In genomic region chr5:118839916-118840315, GRCm38 (mm10) we compare ENCODE assay signal across 23 mouse cellular contexts.
DNase-seq lines count a peak whose midpoint lies in the region; ATAC-seq and TF ChIP-seq lines count a peak whose summit lies in the region.
"Had no signal": no experiment of that assay in that cellular context is flagged by ENCODE, and none has a peak within 500 bp of the region (broad histone marks: within the 10 kb centered on the region; RNA-seq: fewer than 3 reads in every experiment).

No protein-coding gene starts in this region.

- H3K27ac ChIP-seq in heart, postnatal 0 days (ENCODE audit: low read depth) = no peak overlapping the region
- H3K27ac ChIP-seq in heart, embryonic 12.5 days (ENCODE audit: poor library complexity, severe bottlenecking) = no peak overlapping the region
- no peak overlapping the region for H3K27ac ChIP-seq in forebrain, embryonic 10.5 days
- H3K27ac ChIP-seq: forebrain, embryonic 13.5 days; heart, embryonic 10.5 days; hindbrain, embryonic 12.5 days; kidney, embryonic 15.5 days; liver, embryonic 15.5 days had no signal

- no peaks in the 10 kb centered on the region for H3K4me1 ChIP-seq in heart, postnatal 0 days (ENCODE audit: control insufficient read depth, insufficient read depth)
- peaks cover 19% of the 10 kb centered on the region for H3K4me1 ChIP-seq in heart, embryonic 12.5 days (replicated peaks)
- peaks cover 4% of the 10 kb centered on the region; the same call in 1 of the 2 replicates for H3K4me1 ChIP-seq in forebrain, embryonic 10.5 days
- H3K4me1 ChIP-seq: forebrain, embryonic 13.5 days; hindbrain, embryonic 12.5 days; liver, embryonic 15.5 days had no signal

- H3K36me3 ChIP-seq in heart, postnatal 0 days (replicated peaks; ENCODE audit: control insufficient read depth, insufficient read depth, low read length) = no peaks in the 10 kb centered on the region
- no peaks in the 10 kb centered on the region for H3K36me3 ChIP-seq in heart, embryonic 12.5 days
- no peaks in the 10 kb centered on the region for H3K36me3 ChIP-seq in forebrain, embryonic 10.5 days (replicated peaks)
- H3K36me3 ChIP-seq: G1E; heart, embryonic 10.5 days; hindbrain, embryonic 12.5 days; kidney, embryonic 15.5 days; limb, embryonic 15.5 days; liver, embryonic 15.5 days had no signal

- H3K4me2 ChIP-seq in heart, postnatal 0 days (ENCODE audit: low read depth, low read length) = no peak overlapping the region
- H3K4me2 ChIP-seq in heart, embryonic 12.5 days = no peak overlapping the region
- H3K4me2 ChIP-seq: forebrain, embryonic 13.5 days; hindbrain, embryonic 12.5 days; kidney, embryonic 15.5 days; limb, embryonic 15.5 days; liver, embryonic 15.5 days; midbrain, embryonic 11.5 days had no signal

- no peak for TF ChIP-seq EP300 in heart, postnatal 0 days (IDR thresholded peaks at IDR 0.05; ENCODE audit: low read depth)

- DNase-seq in heart, postnatal 0 days (ENCODE audit: low spot score) = no peak
- DNase-seq in urinary bladder, postnatal 14 days (ENCODE audit: low spot score) = peak; percentile 17
- no peak for DNase-seq in urinary bladder, postnatal 4 days (ENCODE audit: low spot score in 2 of 2)
- DNase-seq in ZHBTc4 (ENCODE audit: low read depth, low spot score) (peak; percentile 53), adipocyte (ENCODE audit: low spot score) (no peak)
- no peak for DNase-seq in forebrain, embryonic 10.5 days (ENCODE audit: extremely low spot score, low spot score)
- DNase-seq: cerebellum, adult 8-10 months; gastrocnemius, postnatal 25 days; heart, postnatal 14 days; retina, postnatal 1 day; right cerebral cortex, postnatal 4 days; thymus, postnatal 14 days had no signal

- no peak overlapping the region for H3K9ac ChIP-seq in heart, postnatal 0 days (replicated peaks; ENCODE audit: low read depth, low read length)
- no peak overlapping the region for H3K9ac ChIP-seq in heart, embryonic 12.5 days
- H3K9ac ChIP-seq: forebrain, embryonic 13.5 days; hindbrain, embryonic 12.5 days; kidney, embryonic 15.5 days; limb, embryonic 15.5 days; liver, embryonic 15.5 days had no signal

- peak; percentile 27 for TF ChIP-seq CTCF in heart, postnatal 0 days (IDR thresholded peaks at IDR 0.05; ENCODE audit: low read depth)

- H3K27me3 ChIP-seq in heart, postnatal 0 days (ENCODE audit: control insufficient read depth, insufficient read depth, low read length) = 0 out of 2 replicates have a peak, but pooled peaks cover 3% of the 10 kb centered on the region
- H3K27me3 ChIP-seq in heart, embryonic 12.5 days (replicated peaks) = no peaks in the 10 kb centered on the region
- H3K27me3 ChIP-seq in forebrain, embryonic 10.5 days (ENCODE audit: poor library complexity, severe bottlenecking) = no peaks in the 10 kb centered on the region
- H3K27me3 ChIP-seq: hindbrain, embryonic 12.5 days; liver, embryonic 15.5 days had no signal

- ATAC-seq in heart, postnatal 0 days (ENCODE audit: insufficient read depth, low read depth) = no peak
- no peak for ATAC-seq in heart, embryonic 12.5 days (ENCODE audit: insufficient number of reproducible peaks, low FRiP score)
- ATAC-seq: CD4-positive, CD25-positive, alpha-beta regulatory T cell, adult 4 months; forebrain, embryonic 13.5 days; inflammation-experienced regulatory T-cells, adult 6 months had no signal

- H3K4me3 ChIP-seq in heart, postnatal 0 days (ENCODE audit: low read depth, low read length) = no peak overlapping the region
- H3K4me3 ChIP-seq in heart, embryonic 12.5 days = no peak overlapping the region
- no peak overlapping the region for H3K4me3 ChIP-seq in forebrain, embryonic 10.5 days
- H3K4me3 ChIP-seq: forebrain, embryonic 13.5 days; heart, embryonic 10.5 days; hindbrain, embryonic 12.5 days; kidney, embryonic 15.5 days; limb, embryonic 15.5 days; liver, embryonic 15.5 days had no signal

- no peaks in the 10 kb centered on the region for H3K9me3 ChIP-seq in heart, postnatal 0 days (replicated peaks; ENCODE audit: control insufficient read depth, low read length)
- no peaks in the 10 kb centered on the region for H3K9me3 ChIP-seq in heart, embryonic 12.5 days (replicated peaks)
- H3K9me3 ChIP-seq in forebrain, embryonic 10.5 days = no peaks in the 10 kb centered on the region
- H3K9me3 ChIP-seq: forebrain, embryonic 13.5 days; heart, embryonic 10.5 days; hindbrain, embryonic 12.5 days; kidney, embryonic 15.5 days; limb, embryonic 15.5 days; liver, embryonic 15.5 days had no signal

- WGBS in heart, postnatal 0 days = 56% methylated on average over 5 of the region's 5 CpGs
- 49% methylated on average over 5 of the region's 5 CpGs for WGBS in heart, embryonic 12.5 days
- WGBS in forebrain, embryonic 10.5 days = 72% methylated on average over 5 of the region's 5 CpGs

Comparison
In these comparisons a context has a peak if more than half of its experiments do, and no peak if none do; other contexts are left out.
1. DNase-seq: peak in urinary bladder, postnatal 14 days (single experiment) and ZHBTc4 (single experiment); none in heart, postnatal 0 days (single experiment), urinary bladder, postnatal 4 days (0 of 2), forebrain, embryonic 10.5 days (single experiment) and adipocyte (single experiment).